Mouse (Mus musculus): ENCODE measurements around the gene Cyp2c69.
"Not testable (repeated sequence)": the region's sequence is repeated elsewhere in the genome, so short reads cannot be mapped to it uniquely, and the experiment has no call there.

GRCm38 (mm10) chr19:39820931-39821330 lies 65.7 kb downstream of the Cyp2c69 start:
- not testable (repeated sequence) for TF ChIP-seq CTCF (IDR thresholded peaks at IDR 0.05; ENCODE audit: borderline replicate concordance, insufficient read depth, low read depth, low read length); POLR2A (IDR thresholded peaks at IDR 0.05; ENCODE audit: borderline replicate concordance, insufficient read depth, low read length)

Data from cerebellum, adult 2 months (tissue).